Mouse (Mus musculus) limb, embryonic 11.5 days (tissue): ENCODE measurements at regions not wholly inside any gene's neighbourhood (a gene's known extent, or its start where the extent isn't known, plus 50 kb on each side); places are given as distances from the start of the nearest gene placed in this dataset.

Experiments
- ATAC-seq: fragments of 200-750 bp; cut with Nextera tagmentation; 2 replicates; pipeline ENCODE4 v1.8.0; 2017; ENCODE audit warnings: low read depth; ENCODE audit not compliant: insufficient number of reproducible peaks, low FRiP score, low TSS enrichment
- DNase-seq: peaks from one replicate; pipeline ENCODE4 v3.0.0-alpha.2; 2015; ENCODE audit warnings: low spot score
- H3K27ac ChIP-seq: fragments of 300-500 bp; sonication (generic); replicated peaks from 2 replicates; pipeline ENCODE4 v1.5.1; 2014; ENCODE audit warnings: low read depth, mild to moderate bottlenecking, low read length
- H3K27me3 ChIP-seq: fragments of 300-500 bp; sonication (generic); 2 replicates; pipeline ENCODE4 v1.6.1; 2014; ENCODE audit warnings: mild to moderate bottlenecking, low read length, mixed read lengths; ENCODE audit not compliant: control insufficient read depth, insufficient read depth
- H3K36me3 ChIP-seq: fragments of 300-500 bp; sonication (generic); 2 replicates; pipeline ENCODE4 v1.6.1; 2014; ENCODE audit warnings: mild to moderate bottlenecking, low read length, moderate library complexity, mixed read lengths; ENCODE audit not compliant: control insufficient read depth, insufficient read depth
- H3K4me1 ChIP-seq: fragments of 300-500 bp; sonication (generic); 2 replicates; pipeline ENCODE4 v1.6.1; 2014; ENCODE audit warnings: low read length, mixed read lengths; ENCODE audit not compliant: control insufficient read depth, insufficient read depth
- H3K4me2 ChIP-seq: fragments of 300-500 bp; sonication (generic); 2 replicates; pipeline ENCODE4 v1.6.1; 2014; ENCODE audit warnings: low read depth, mild to moderate bottlenecking, moderate library complexity; ENCODE audit not compliant: severe bottlenecking
- H3K4me3 ChIP-seq: fragments of 300-500 bp; sonication (generic); 2 replicates; pipeline ENCODE4 v1.5.1; 2014; ENCODE audit warnings: low read depth, low read length
- H3K9ac ChIP-seq: fragments of 300-500 bp; sonication (generic); 2 replicates; pipeline ENCODE4 v1.6.1; 2014; ENCODE audit warnings: mild to moderate bottlenecking, low read length
- H3K9me3 ChIP-seq: fragments of 300-500 bp; sonication (generic); 2 replicates; pipeline ENCODE4 v1.6.1; 2016; ENCODE audit warnings: low read length; ENCODE audit not compliant: control insufficient read depth
- WGBS: fragments of 180-500 bp; shearing (Covaris S2); extraction: QIAGEN DNeasy Blood & Tissue Kit; methylation state at CpG from one replicate; pipeline ENCODE4 v1.1.7; 2014; 5-methylcytosine and 5-hydroxymethylcytosine counted together

- Histone ChIP-seq H3K4me2 (no peak overlapping the region), H3K36me3 (no peaks in the 10 kb centered on the region), H3K9ac (no peak overlapping the region), H3K4me1 (no peaks in the 10 kb centered on the region), H3K4me3 (no peak overlapping the region), H3K27ac (no peak overlapping the region), H3K9me3 (no peaks in the 10 kb centered on the region), H3K27me3 (no peaks in the 10 kb centered on the region)
- DNase-seq (no peak), ATAC-seq (no peak)
- WGBS = 68% methylated on average over 5 of the region's 5 CpGs
Observed at GRCm38 (mm10) chr3:9884691-9885354, 203.1 kb upstream of the Gm9833 start.

- no peak for DNase-seq
- 57% methylated on average over 8 of the region's 8 CpGs for WGBS
Observed at GRCm38 (mm10) chr3:9885565-9885964, 202.3 kb upstream of the Gm9833 start.

GRCm38 (mm10) chr3:9886077-9886476 lies 201.8 kb upstream of the Gm9833 start:
- Histone ChIP-seq H3K27ac (no peak overlapping the region), H3K4me2 (no peak overlapping the region), H3K9ac (no peak overlapping the region), H3K4me1 (no peaks in the 10 kb centered on the region), H3K4me3 (no peak overlapping the region), H3K27me3 (no peaks in the 10 kb centered on the region), H3K9me3 (no peaks in the 10 kb centered on the region), H3K36me3 (no peaks in the 10 kb centered on the region)
- ATAC-seq = no peak
- 80% methylated on average over 4 of the region's 4 CpGs for WGBS
- DNase-seq = no peak

More at GRCm38 (mm10) chr3:9885565-9885964, 202.3 kb upstream of the Gm9833 start:
- H3K9me3 ChIP-seq = no peaks in the 10 kb centered on the region
- H3K27me3 ChIP-seq = no peaks in the 10 kb centered on the region
- no peak overlapping the region for H3K4me2 ChIP-seq
- H3K27ac ChIP-seq = no peak overlapping the region
- H3K4me1 ChIP-seq = no peaks in the 10 kb centered on the region
- H3K4me3 ChIP-seq = no peak overlapping the region
- no peak overlapping the region for H3K9ac ChIP-seq
- no peaks in the 10 kb centered on the region for H3K36me3 ChIP-seq
- no peak for ATAC-seq

GRCm38 (mm10) chr3:9886765-9887626 lies 200.9 kb upstream of the Gm9833 start:
- Histone ChIP-seq H3K9me3 (no peaks in the 10 kb centered on the region), H3K9ac (no peak overlapping the region), H3K4me3 (no peak overlapping the region), H3K27ac (no peak overlapping the region), H3K4me1 (no peaks in the 10 kb centered on the region), H3K4me2 (no peak overlapping the region), H3K36me3 (no peaks in the 10 kb centered on the region), H3K27me3 (no peaks in the 10 kb centered on the region)
- ATAC-seq (no peak), DNase-seq (no peak)
- 82% methylated on average over 10 of the region's 10 CpGs for WGBS

- ATAC-seq = no peak
- no peaks in the 10 kb centered on the region for H3K4me1 ChIP-seq
Observed at GRCm38 (mm10) chr3:9887627-9887994, 200.3 kb upstream of the Gm9833 start.

GRCm38 (mm10) chr3:9888051-9888450 lies 199.9 kb upstream of the Gm9833 start:
- no peak overlapping the region for H3K4me2 ChIP-seq
- no peak for DNase-seq
- no peak overlapping the region for H3K27ac ChIP-seq
- no peak for ATAC-seq
- H3K9me3 ChIP-seq = no peaks in the 10 kb centered on the region
- no peaks in the 10 kb centered on the region for H3K36me3 ChIP-seq
- no peaks in the 10 kb centered on the region for H3K4me1 ChIP-seq
- no peak overlapping the region for H3K9ac ChIP-seq
- H3K4me3 ChIP-seq = no peak overlapping the region
- WGBS = 90% methylated on average over 5 of the region's 5 CpGs
- H3K27me3 ChIP-seq = no peaks in the 10 kb centered on the region

More at GRCm38 (mm10) chr3:9887627-9887994, 200.3 kb upstream of the Gm9833 start:
- Histone ChIP-seq H3K27me3 (no peaks in the 10 kb centered on the region), H3K27ac (no peak overlapping the region), H3K9ac (no peak overlapping the region), H3K4me3 (no peak overlapping the region), H3K36me3 (no peaks in the 10 kb centered on the region), H3K9me3 (no peaks in the 10 kb centered on the region), H3K4me2 (no peak overlapping the region)
- DNase-seq = no peak
- WGBS = 79% methylated on average over 2 of the region's 2 CpGs

- Histone ChIP-seq H3K4me1 (no peaks in the 10 kb centered on the region), H3K36me3 (no peaks in the 10 kb centered on the region), H3K4me2 (no peak overlapping the region), H3K27me3 (no peaks in the 10 kb centered on the region), H3K4me3 (no peak overlapping the region), H3K9me3 (no peaks in the 10 kb centered on the region), H3K27ac (no peak overlapping the region), H3K9ac (no peak overlapping the region)
- no peak for DNase-seq
- WGBS = 84% methylated on average over 4 of the region's 4 CpGs
- ATAC-seq = no peak
Observed at GRCm38 (mm10) chr3:9892884-9893494, 194.9 kb upstream of the Gm9833 start.

GRCm38 (mm10) chr3:9895396-9896135 lies 192.3 kb upstream of the Gm9833 start:
- H3K27ac ChIP-seq = no peak overlapping the region
- WGBS = 92% methylated on average over 11 of the region's 11 CpGs
- no peaks in the 10 kb centered on the region for H3K27me3 ChIP-seq
- H3K4me1 ChIP-seq = no peaks in the 10 kb centered on the region
- no peak for ATAC-seq
- H3K9ac ChIP-seq = no peak overlapping the region
- DNase-seq = no peak
- H3K4me2 ChIP-seq = no peak overlapping the region
- no peaks in the 10 kb centered on the region for H3K9me3 ChIP-seq
- H3K36me3 ChIP-seq = no peaks in the 10 kb centered on the region
- no peak overlapping the region for H3K4me3 ChIP-seq
